Mouse (Mus musculus): Measurements from ENCODE around the gene Sephs1.
A peak's percentile ranks its signal among the peaks of the same experiment; 100 is the strongest.

Gene Sephs1

GRCm38 (mm10) chr2:4881350-4882248, at the start of gene Sephs1:
Sephs1 (plus strand) TSS chr2:4881564.
- DNase-seq (ENCODE audit: low read depth, low spot score) = peak; percentile 85

GRCm38 (mm10) chr2:4832166-4832565, 49.2 kb upstream of the Sephs1 start:
- no peak for DNase-seq (ENCODE audit: low read depth, low spot score)

- DNase-seq (ENCODE audit: low read depth, low spot score) = no peak
These were observed 31.9 kb upstream of the Sephs1 start for GRCm38 (mm10) chr2:4849449-4849848.

GRCm38 (mm10) chr2:4857186-4857585, 24.2 kb upstream of the Sephs1 start:
- DNase-seq (ENCODE audit: low read depth, low spot score) = peak; percentile 39

- DNase-seq (ENCODE audit: low read depth, low spot score) = no peak
These were observed 23.2 kb upstream of the Sephs1 start for GRCm38 (mm10) chr2:4858161-4858560.

GRCm38 (mm10) chr2:4864008-4864816, 17.2 kb upstream of the Sephs1 start:
- DNase-seq (ENCODE audit: low read depth, low spot score) = peak; percentile 73

GRCm38 (mm10) chr2:4864817-4865296, 16.5 kb upstream of the Sephs1 start:
- no peak for DNase-seq (ENCODE audit: low read depth, low spot score)

GRCm38 (mm10) chr2:4868028-4868725, 13.2 kb upstream of the Sephs1 start:
- peak; percentile 62 for DNase-seq (ENCODE audit: low read depth, low spot score)

GRCm38 (mm10) chr2:4872740-4873139, 8.6 kb upstream of the Sephs1 start:
- peak; percentile 58 for DNase-seq (ENCODE audit: low read depth, low spot score)

GRCm38 (mm10) chr2:4873331-4873730, 8.0 kb upstream of the Sephs1 start:
- DNase-seq (ENCODE audit: low read depth, low spot score) = no peak

- DNase-seq (ENCODE audit: low read depth, low spot score) = no peak
These were observed 6.3 kb upstream of the Sephs1 start for GRCm38 (mm10) chr2:4875090-4875489.

- DNase-seq (ENCODE audit: low read depth, low spot score) = no peak
These were observed 5.2 kb upstream of the Sephs1 start for GRCm38 (mm10) chr2:4876131-4876530.

GRCm38 (mm10) chr2:4880737-4881349, 521 bp upstream of the Sephs1 start:
- DNase-seq (ENCODE audit: low read depth, low spot score) = peak; percentile 71

GRCm38 (mm10) chr2:4882249-4882791, 956 bp downstream of the Sephs1 start:
- peak; percentile 87 for DNase-seq (ENCODE audit: low read depth, low spot score)

GRCm38 (mm10) chr2:4883009-4883704, 1.8 kb downstream of the Sephs1 start:
- no peak for DNase-seq (ENCODE audit: low read depth, low spot score)

- DNase-seq (ENCODE audit: low read depth, low spot score) = no peak
These were observed 5.5 kb downstream of the Sephs1 start for GRCm38 (mm10) chr2:4886896-4887295.

- no peak for DNase-seq (ENCODE audit: low read depth, low spot score)
These were observed 14.2 kb downstream of the Sephs1 start for GRCm38 (mm10) chr2:4895598-4895997.

- DNase-seq (ENCODE audit: low read depth, low spot score) = no peak
These were observed 15.6 kb downstream of the Sephs1 start for GRCm38 (mm10) chr2:4896970-4897369.

GRCm38 (mm10) chr2:4900624-4901023, 19.3 kb downstream of the Sephs1 start:
- no peak for DNase-seq (ENCODE audit: low read depth, low spot score)

- DNase-seq (ENCODE audit: low read depth, low spot score) = no peak
These were observed 21.0 kb downstream of the Sephs1 start for GRCm38 (mm10) chr2:4902346-4902745.
